Mouse (Mus musculus): ENCODE data around the gene Bmyc.
"Not testable (repeated sequence)": the region's sequence is repeated elsewhere in the genome, so short reads cannot be mapped to it uniquely, and the experiment has no call there.

The Bmyc gene

GRCm38 (mm10) chr2:25733199-25733930, 26.8 kb downstream of the Bmyc start:
- DNase-seq (ENCODE audit: low read depth): no peak

GRCm38 (mm10) chr2:25736709-25737108, 30.2 kb downstream of the Bmyc start, which contains the start of gene Obp2b:
Gene Obp2b (plus strand): TSS chr2:25737009.
- not testable (repeated sequence) for DNase-seq (ENCODE audit: low read depth)

GRCm38 (mm10) chr2:25741671-25742070, 35.1 kb downstream of the Bmyc start:
- DNase-seq (ENCODE audit: low read depth): no peak

GRCm38 (mm10) chr2:25754201-25754600, 47.7 kb downstream of the Bmyc start:
- no peak for DNase-seq (ENCODE audit: low read depth)
